Mouse (Mus musculus) G1E (cell line): ENCODE results near the gene Mdm4. TPM values are rescaled to one million over a fixed set of nuclear protein-coding genes. Genes with fewer than 3 reads are reported as not detected.

Source experiments
- ATAC-seq: 2 replicates; pipeline ENCODE4 v1.8.0; 2016; ENCODE audit warnings: mild to moderate bottlenecking; ENCODE audit not compliant: insufficient number of reproducible peaks, poor library complexity, low FRiP score, severe bottlenecking; ENCODE audit errors: extremely low read depth
- DNase-seq: peaks from one replicate; pipeline ENCODE4 v3.0.0; 2012; ENCODE audit warnings: low spot score
- H3K27me3 ChIP-seq: 2 replicates; pipeline ENCODE4 v1.6.1; 2012; ENCODE audit warnings: mild to moderate bottlenecking, low read length, inconsistent platforms; ENCODE audit not compliant: insufficient read depth
- H3K36me3 ChIP-seq: replicated peaks from 2 replicates; pipeline ENCODE3; 2012; ENCODE audit warnings: mild to moderate bottlenecking, inconsistent platforms
- H3K4me1 ChIP-seq: 2 replicates; pipeline ENCODE4 v1.6.1; 2012; ENCODE audit warnings: low read depth, low read length, inconsistent platforms, mixed read lengths; ENCODE audit not compliant: insufficient read depth
- H3K4me3 ChIP-seq: 2 replicates; pipeline ENCODE4 v1.5.1; 2012; ENCODE audit warnings: low read depth, mild to moderate bottlenecking, inconsistent platforms, low read length, moderate library complexity, mixed read lengths
- H3K9me3 ChIP-seq: replicated peaks from 2 replicates; pipeline ENCODE4 v1.6.1; 2012; ENCODE audit warnings: inconsistent platforms
- CTCF ChIP-seq: IDR thresholded peaks from 2 replicates; pipeline ENCODE4 v1.5.1; 2012; ENCODE audit warnings: low read depth, low read length, inconsistent platforms, mixed read lengths
- GATA1 ChIP-seq: IDR thresholded peaks from 2 replicates; pipeline ENCODE4 v1.6.1; 2012; ENCODE audit warnings: borderline replicate concordance, low read length, inconsistent platforms, mixed read lengths
- GATA2 ChIP-seq: IDR thresholded peaks from 2 replicates; pipeline ENCODE4 v1.6.1; 2012; ENCODE audit warnings: low read depth, low read length, inconsistent platforms, borderline replicate concordance
- POLR2AphosphoS5 ChIP-seq: IDR thresholded peaks from 2 replicates; pipeline ENCODE4 v1.6.1; 2012; ENCODE audit warnings: low read depth, low read length, inconsistent platforms; ENCODE audit not compliant: insufficient replicate concordance
- TAL1 ChIP-seq: conservative IDR thresholded peaks from 2 replicates; pipeline ENCODE4 v1.6.1; 2012; ENCODE audit warnings: low read depth, low read length, inconsistent platforms, mixed read lengths
- polyA plus RNA-seq: library from polyadenylated mRNA; stranded (reverse); fragments of >175 nt; gene quantifications from 2 replicates; pipeline ENCODE4 v1.2.3, GENCODE M21; 2012
- total RNA-seq, 2 experiments: library from RNA; stranded (forward) in 1 of 2; stranded (reverse) in 1 of 2; fragments of 200-1000 nt in 1 of 2; fragments of >200 nt in 1 of 2; fragmentation: Nextera tagmentation in 1 of 2; gene quantifications; 2 replicates each; pipeline ENCODE4 v1.2.3; 2014 to 2017

Mdm4 gene
- total and polyA plus RNA-seq, 3 experiments: 87.3 to 378 (median 219) TPM

DNA sequence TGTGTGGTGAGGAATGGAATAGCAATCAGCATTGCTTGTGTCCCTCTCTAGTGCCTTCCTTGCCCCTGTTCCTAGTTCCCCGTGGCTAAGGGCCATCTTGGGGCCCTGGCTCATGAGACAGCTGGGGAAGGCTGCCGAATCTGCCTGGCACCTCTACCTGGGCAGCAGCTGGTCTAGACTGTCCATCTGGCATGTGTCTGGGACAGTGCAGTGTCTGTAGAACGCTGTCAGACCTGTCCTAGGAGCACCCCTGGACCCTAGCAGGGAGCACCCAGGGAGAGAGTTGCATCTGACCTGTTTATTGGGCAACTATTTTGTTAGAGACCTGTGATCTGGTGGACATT lies 101.5 kb downstream of the Mdm4 start:
- H3K4me1 ChIP-seq: no peaks in the 10 kb centered on the region

DNA sequence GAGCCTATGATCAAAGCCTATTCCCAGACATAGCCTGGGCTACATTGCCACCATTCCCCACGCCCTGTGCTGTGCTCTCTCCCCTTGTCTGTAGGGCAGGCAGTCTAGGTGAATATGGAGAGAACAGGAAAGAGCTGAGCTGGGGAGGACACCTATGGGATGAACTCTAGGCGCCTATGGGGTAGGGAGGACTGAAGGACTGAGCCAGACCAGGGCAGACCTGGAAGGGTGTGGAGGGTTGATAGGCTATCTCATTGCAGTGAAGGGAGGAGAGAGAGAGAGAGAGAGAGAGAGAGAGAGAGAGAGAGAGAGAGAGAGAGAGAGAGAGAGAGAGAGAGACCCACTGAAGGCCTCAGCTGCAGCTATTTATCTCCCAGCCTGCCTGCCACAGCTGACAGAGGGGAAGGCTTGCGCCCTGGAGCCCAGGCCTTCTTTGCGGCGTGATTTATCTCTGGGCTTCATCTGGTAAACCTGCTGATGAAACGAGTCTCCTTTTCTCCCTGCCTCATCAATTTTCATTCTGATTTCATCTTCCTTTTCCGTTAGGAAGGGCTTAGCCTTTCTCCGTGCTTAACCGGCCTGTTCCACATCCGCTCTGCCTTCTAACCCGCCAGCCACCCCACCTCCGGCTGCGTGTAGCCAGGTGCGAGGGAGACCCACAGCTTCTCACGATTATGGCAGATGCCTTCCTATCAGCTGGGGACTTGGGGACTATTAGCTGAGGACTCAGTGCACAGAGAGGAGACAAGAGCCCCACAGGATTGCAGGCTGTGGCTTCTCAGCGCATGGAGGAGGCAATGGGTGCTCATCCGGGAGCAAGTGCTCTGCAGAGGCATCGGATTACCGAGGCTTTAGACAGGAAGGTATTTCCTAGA lies 102.1 kb downstream of the Mdm4 start:
- Histone ChIP-seq H3K4me1 (no peaks in the 10 kb centered on the region), H3K9me3 (no peaks in the 10 kb centered on the region), H3K27me3 (peaks cover 23% of the 10 kb centered on the region; the same call in 1 of the 2 replicates), H3K4me3 (no peak overlapping the region), H3K36me3 (no peaks in the 10 kb centered on the region)
- ATAC-seq: no peak
- no peak for TF ChIP-seq CTCF
- no peak for TF ChIP-seq GATA2
- DNase-seq: no peak

More for the DNA sequence above, 101.5 kb downstream of the Mdm4 start:
- no peaks in the 10 kb centered on the region for H3K9me3 ChIP-seq
- ATAC-seq (no peak), DNase-seq (no peak)
- peaks cover 23% of the 10 kb centered on the region; the same call in 1 of the 2 replicates for H3K27me3 ChIP-seq
- no peak overlapping the region for H3K4me3 ChIP-seq
- no peak for TF ChIP-seq GATA2
- no peak for TF ChIP-seq TAL1
- TF ChIP-seq CTCF: no peak
- no peak for TF ChIP-seq GATA1
- TF ChIP-seq POLR2AphosphoS5: no peak
- H3K36me3 ChIP-seq: no peaks in the 10 kb centered on the region

DNA sequence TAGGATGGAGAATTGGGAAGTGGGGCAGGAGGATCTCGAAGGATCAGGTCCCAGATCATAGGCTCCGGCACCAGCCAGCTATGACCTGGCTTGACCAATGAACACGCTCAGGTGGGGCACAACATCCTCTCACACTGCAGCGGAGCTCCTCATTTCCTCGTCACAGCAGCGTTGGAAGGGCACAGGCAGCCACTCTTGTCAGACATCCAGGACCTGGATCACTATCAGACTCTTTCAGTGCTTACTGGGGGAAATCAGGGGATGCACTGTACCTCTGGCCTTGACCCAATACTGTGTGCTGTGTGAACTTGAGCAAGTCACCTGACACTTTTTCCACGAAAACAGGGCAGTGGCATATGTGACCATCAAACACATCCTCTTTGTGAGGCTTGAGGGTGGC lies 105.1 kb downstream of the Mdm4 start:
- DNase-seq: no peak
- Histone ChIP-seq H3K4me1 (no peaks in the 10 kb centered on the region), H3K27me3 (peaks cover 19% of the 10 kb centered on the region; the same call in 1 of the 2 replicates), H3K4me3 (no peak overlapping the region), H3K9me3 (no peaks in the 10 kb centered on the region), H3K36me3 (no peaks in the 10 kb centered on the region)
- no peak for ATAC-seq
- TF ChIP-seq CTCF: no peak
- TF ChIP-seq POLR2AphosphoS5: no peak
- TF ChIP-seq GATA1: no peak
- no peak for TF ChIP-seq GATA2
- no peak for TF ChIP-seq TAL1

DNA sequence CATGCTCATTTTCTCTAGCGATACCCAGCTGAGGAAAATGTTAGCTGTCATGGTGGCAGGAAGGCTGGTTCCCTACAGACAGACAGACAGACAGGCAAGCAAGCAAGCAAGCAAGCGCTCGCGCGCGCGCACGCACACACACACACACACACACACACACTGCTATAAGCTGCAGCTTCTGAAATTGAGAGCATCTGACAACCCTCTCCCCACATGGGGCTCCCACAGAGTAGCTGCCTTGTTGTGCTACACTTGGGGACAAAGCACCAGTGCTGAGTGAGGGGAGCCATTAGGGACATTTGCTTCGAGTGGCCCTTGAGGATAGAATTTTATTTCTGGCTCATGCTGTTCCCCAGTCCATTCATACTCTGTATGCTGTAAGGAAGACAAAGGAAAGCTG lies 108.1 kb downstream of the Mdm4 start:
- DNase-seq: no peak
- peaks cover 18% of the 10 kb centered on the region; the same call in 1 of the 2 replicates for H3K27me3 ChIP-seq

DNA sequence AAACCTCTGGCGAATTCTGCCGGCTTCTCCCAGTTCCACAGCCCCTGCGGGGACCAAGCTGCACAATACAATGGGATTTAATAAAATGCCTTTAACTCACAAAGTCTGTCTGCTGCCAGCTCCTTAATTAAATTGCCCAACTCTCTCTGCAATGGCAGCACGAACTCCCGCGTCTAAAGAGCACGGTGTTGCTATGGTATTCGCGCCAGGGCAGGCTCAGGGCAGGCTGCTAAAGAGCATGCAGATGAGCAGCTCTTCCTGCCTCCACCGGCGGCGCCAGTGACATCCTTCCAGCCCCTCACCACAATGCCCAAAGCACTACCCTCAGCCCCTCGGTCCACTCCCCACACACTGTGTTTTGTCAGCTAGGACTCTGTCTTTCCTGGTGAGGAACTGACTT lies 109.3 kb downstream of the Mdm4 start:
- H3K4me1 ChIP-seq: peaks cover 3% of the 10 kb centered on the region; the same call in 1 of the 2 replicates
- H3K9me3 ChIP-seq: no peaks in the 10 kb centered on the region
- no peak overlapping the region for H3K4me3 ChIP-seq
- peaks cover 15% of the 10 kb centered on the region; the same call in 1 of the 2 replicates for H3K27me3 ChIP-seq
- DNase-seq: no peak
- ATAC-seq: no peak
- no peaks in the 10 kb centered on the region for H3K36me3 ChIP-seq
- TF ChIP-seq GATA2 (no peak), POLR2AphosphoS5 (no peak), TAL1 (no peak), GATA1 (no peak), CTCF (no peak)

More for the DNA sequence above, 108.1 kb downstream of the Mdm4 start:
- Histone ChIP-seq H3K36me3 (no peaks in the 10 kb centered on the region), H3K4me1 (peaks cover 3% of the 10 kb centered on the region; the same call in 1 of the 2 replicates), H3K9me3 (no peaks in the 10 kb centered on the region), H3K4me3 (no peak overlapping the region)
- TF ChIP-seq GATA2: no peak
- TF ChIP-seq TAL1: no peak
- no peak for TF ChIP-seq CTCF
- no peak for TF ChIP-seq GATA1
- TF ChIP-seq POLR2AphosphoS5: no peak
- no peak for ATAC-seq

DNA sequence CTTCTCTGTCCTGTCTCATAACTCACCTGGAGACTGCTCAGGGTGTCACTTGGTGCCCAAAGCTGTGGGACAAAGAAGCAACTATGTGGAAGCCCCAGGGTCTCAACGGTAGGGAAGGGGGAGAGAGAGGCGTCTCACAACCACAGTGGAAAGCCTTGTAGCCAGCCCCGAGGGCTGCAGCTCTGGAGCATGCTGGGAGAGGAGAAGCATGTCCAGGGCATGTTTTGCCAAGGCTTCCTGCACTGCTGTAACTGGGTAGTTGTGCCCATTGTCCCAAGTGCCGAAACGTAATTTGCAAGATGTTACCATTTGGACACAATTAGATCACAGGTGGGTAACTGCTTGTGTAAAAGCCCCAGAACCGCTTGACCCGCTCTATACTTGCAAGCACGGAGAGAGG lies 111.1 kb downstream of the Mdm4 start:
- no peak overlapping the region for H3K4me3 ChIP-seq

More for the DNA sequence above, 111.1 kb downstream of the Mdm4 start:
- peaks cover 9% of the 10 kb centered on the region; the same call in 1 of the 2 replicates for H3K27me3 ChIP-seq
- no peaks in the 10 kb centered on the region for H3K9me3 ChIP-seq
- DNase-seq: no peak
- no peaks in the 10 kb centered on the region for H3K36me3 ChIP-seq
- peaks cover 3% of the 10 kb centered on the region; the same call in 1 of the 2 replicates for H3K4me1 ChIP-seq
- TF ChIP-seq CTCF (no peak), TAL1 (no peak), GATA2 (no peak), GATA1 (no peak), POLR2AphosphoS5 (no peak)
- no peak for ATAC-seq
